Mouse (Mus musculus): ENCODE results near the gene Capza1. TPM values are rescaled to one million over a fixed set of nuclear protein-coding genes. Genes with fewer than 3 reads are reported as not detected.

Gene Capza1
- polyA plus RNA-seq, 1 experiment from 2014 or later = 200 TPM

Other genes starting within 250 kb of the Capza1 start
- 48.3 and 48.8 TPM in 2 replicates for gene Slc16a1, start 225.8 kb downstream of the Capza1 start, polyA plus RNA-seq (2015; fragmentation: Nextera tagmentation; extraction: Ambion mirVana)
- 4.3 and 5.2 TPM in 2 replicates for gene Ppm1j, start 83.4 kb downstream of the Capza1 start, polyA plus RNA-seq (2015; fragmentation: Nextera tagmentation; extraction: Ambion mirVana)
- gene Fam19a3, start 82.7 kb downstream of the Capza1 start, polyA plus RNA-seq (2015; fragmentation: Nextera tagmentation; extraction: Ambion mirVana) = 0.06 and 0.09 TPM in 2 replicates
- gene Rhoc, start 76.1 kb downstream of the Capza1 start, polyA plus RNA-seq (2015; fragmentation: Nextera tagmentation; extraction: Ambion mirVana) = 171 and 184 TPM in 2 replicates
- 139 and 161 TPM in 2 replicates for gene Mov10, start 45.9 kb downstream of the Capza1 start, polyA plus RNA-seq (2015; fragmentation: Nextera tagmentation; extraction: Ambion mirVana)
- 37.0 and 37.8 TPM in 2 replicates for gene St7l, start 500 bp downstream of the Capza1 start, polyA plus RNA-seq (2015; fragmentation: Nextera tagmentation; extraction: Ambion mirVana)
- 1.3 and 1.5 TPM in 2 replicates for gene Wnt2b, start 97.4 kb upstream of the Capza1 start, polyA plus RNA-seq (2015; fragmentation: Nextera tagmentation; extraction: Ambion mirVana)
- 17.7 and 19.0 TPM in 2 replicates for gene Cttnbp2nl, start 188.6 kb upstream of the Capza1 start, polyA plus RNA-seq (2015; fragmentation: Nextera tagmentation; extraction: Ambion mirVana)
- gene 4930564D02Rik, start 202.3 kb upstream of the Capza1 start, polyA plus RNA-seq (2015; fragmentation: Nextera tagmentation; extraction: Ambion mirVana) = not detected in 2 replicates

Data from intestine, embryonic 16.5 days (tissue).